11 mouse cellular contexts compared by ENCODE assay signal in genomic region chr6:119796291-119796690, GRCm38 (mm10).
"Had no signal": no experiment of that assay in that cellular context is flagged by ENCODE, and none has a peak within 500 bp of the region (broad histone marks: within the 10 kb centered on the region; RNA-seq: fewer than 3 reads in every experiment).

No protein-coding gene starts in this region.

- H3K4me3 ChIP-seq: limb, embryonic 13.5 days; midbrain, embryonic 13.5 days; stomach, embryonic 15.5 days had no signal

- ATAC-seq: intestine, embryonic 16.5 days; midbrain, embryonic 13.5 days had no signal

- H3K27ac ChIP-seq: limb, embryonic 13.5 days; liver, embryonic 14.5 days; midbrain, embryonic 13.5 days; stomach, embryonic 15.5 days had no signal

- DNase-seq: kidney, adult 2 months; kidney, postnatal 36 days; left cerebral cortex, postnatal 4 days; lung, adult 18-20 months; thymus, adult 2 months; thymus, postnatal 25 days had no signal
